Mouse (Mus musculus): ENCODE data around the gene Opn4. TPM values are rescaled to one million over a fixed set of nuclear protein-coding genes. Genes with fewer than 3 reads are reported as not detected.

The Opn4 gene
- polyA plus RNA-seq (2016; fragmentation: Nextera tagmentation; extraction: Ambion mirVana): 0.21 TPM in 1 of 2 replicates, not detected in the other

- DNase-seq (ENCODE audit: low spot score): no peak
- no peaks in the 10 kb centered on the region for H3K36me3 ChIP-seq
- 0 out of 2 replicates have a peak, but pooled peaks cover 10% of the 10 kb centered on the region for H3K4me1 ChIP-seq (replicated peaks)
- 79% methylated on average over 8 of the region's 8 CpGs for WGBS
- no peak within 1 kb of the TSS for H3K27ac ChIP-seq
- H3K9me3 ChIP-seq: no peaks in the 10 kb centered on the region
- H3K4me3 ChIP-seq: no peak within 1 kb of the TSS
- H3K27me3 ChIP-seq (ENCODE audit: insufficient read depth, poor library complexity, severe bottlenecking): no peaks in the 10 kb centered on the region
Measured at GRCm38 (mm10) chr14:34599941-34600340, at the start of gene Opn4. TSS of gene Opn4 (minus strand) at chr14:34600142.

- Histone ChIP-seq H3K27me3 (ENCODE audit: insufficient read depth, poor library complexity, severe bottlenecking) (no peaks in the 10 kb centered on the region), H3K4me3 (no peak overlapping the region), H3K4me1 (replicated peaks) (no peaks in the 10 kb centered on the region), H3K36me3 (no peaks in the 10 kb centered on the region), H3K27ac (no peak overlapping the region), H3K9me3 (no peaks in the 10 kb centered on the region)
- WGBS: 92% methylated on average over 8 of the region's 8 CpGs
- DNase-seq (ENCODE audit: low spot score): no peak
Measured at GRCm38 (mm10) chr14:34647870-34648475, 48.0 kb upstream of the Opn4 start.

- no peaks in the 10 kb centered on the region for H3K9me3 ChIP-seq
- no peak overlapping the region for H3K27ac ChIP-seq
- no peaks in the 10 kb centered on the region for H3K4me1 ChIP-seq (replicated peaks)
- DNase-seq (ENCODE audit: low spot score): no peak
- 82% methylated on average over 7 of the region's 7 CpGs for WGBS
- no peaks in the 10 kb centered on the region for H3K36me3 ChIP-seq
- H3K4me3 ChIP-seq: no peak overlapping the region
- H3K27me3 ChIP-seq (ENCODE audit: insufficient read depth, poor library complexity, severe bottlenecking): no peaks in the 10 kb centered on the region
Measured at GRCm38 (mm10) chr14:34644140-34644539, 44.2 kb upstream of the Opn4 start.

- Histone ChIP-seq H3K9me3 (no peaks in the 10 kb centered on the region), H3K4me3 (no peak overlapping the region), H3K36me3 (no peaks in the 10 kb centered on the region), H3K4me1 (replicated peaks) (no peaks in the 10 kb centered on the region), H3K27ac (no peak overlapping the region), H3K27me3 (ENCODE audit: insufficient read depth, poor library complexity, severe bottlenecking) (no peaks in the 10 kb centered on the region)
- DNase-seq (ENCODE audit: low spot score): no peak
- 87% methylated on average over 6 of the region's 6 CpGs for WGBS
Measured at GRCm38 (mm10) chr14:34635721-34636120, 35.8 kb upstream of the Opn4 start.

GRCm38 (mm10) chr14:34635192-34635591 lies 35.2 kb upstream of the Opn4 start:
- Histone ChIP-seq H3K4me1 (replicated peaks) (no peaks in the 10 kb centered on the region), H3K27me3 (ENCODE audit: insufficient read depth, poor library complexity, severe bottlenecking) (no peaks in the 10 kb centered on the region), H3K9me3 (no peaks in the 10 kb centered on the region), H3K27ac (no peak overlapping the region), H3K36me3 (no peaks in the 10 kb centered on the region), H3K4me3 (no peak overlapping the region)
- 41% methylated on average over 7 of the region's 7 CpGs for WGBS
- DNase-seq (ENCODE audit: low spot score): no peak

GRCm38 (mm10) chr14:34632722-34633448 lies 32.9 kb upstream of the Opn4 start:
- Histone ChIP-seq H3K4me3 (no peak overlapping the region), H3K27me3 (ENCODE audit: insufficient read depth, poor library complexity, severe bottlenecking) (no peaks in the 10 kb centered on the region), H3K9me3 (no peaks in the 10 kb centered on the region), H3K27ac (no peak overlapping the region), H3K4me1 (replicated peaks) (no peaks in the 10 kb centered on the region), H3K36me3 (no peaks in the 10 kb centered on the region)
- WGBS: 77% methylated on average over 10 of the region's 10 CpGs
- DNase-seq (ENCODE audit: low spot score): no peak

GRCm38 (mm10) chr14:34626824-34627223 lies 26.9 kb upstream of the Opn4 start:
- H3K27ac ChIP-seq: no peak overlapping the region
- no peak for DNase-seq (ENCODE audit: low spot score)
- H3K27me3 ChIP-seq (ENCODE audit: insufficient read depth, poor library complexity, severe bottlenecking): no peaks in the 10 kb centered on the region
- H3K4me1 ChIP-seq (replicated peaks): no peaks in the 10 kb centered on the region
- H3K4me3 ChIP-seq: no peak overlapping the region
- H3K9me3 ChIP-seq: no peaks in the 10 kb centered on the region
- no peaks in the 10 kb centered on the region for H3K36me3 ChIP-seq
- WGBS: 89% methylated on average over 7 of the region's 7 CpGs

- no peak overlapping the region for H3K27ac ChIP-seq
- no peak for DNase-seq (ENCODE audit: low spot score)
- H3K9me3 ChIP-seq: no peaks in the 10 kb centered on the region
- H3K4me3 ChIP-seq: no peak overlapping the region
- peaks cover 2% of the 10 kb centered on the region; the same call in 1 of the 2 replicates for H3K4me1 ChIP-seq (replicated peaks)
- H3K36me3 ChIP-seq: no peaks in the 10 kb centered on the region
- H3K27me3 ChIP-seq (ENCODE audit: insufficient read depth, poor library complexity, severe bottlenecking): peaks cover 2% of the 10 kb centered on the region; the same call in 1 of the 2 replicates
- 87% methylated on average over 16 of the region's 16 CpGs for WGBS
Measured at GRCm38 (mm10) chr14:34623531-34624210, 23.7 kb upstream of the Opn4 start.

- no peak for DNase-seq (ENCODE audit: low spot score)
- Histone ChIP-seq H3K27me3 (ENCODE audit: insufficient read depth, poor library complexity, severe bottlenecking) (peaks cover 6% of the 10 kb centered on the region; the same call in 1 of the 2 replicates), H3K36me3 (no peaks in the 10 kb centered on the region), H3K4me3 (no peak overlapping the region), H3K27ac (no peak overlapping the region), H3K9me3 (no peaks in the 10 kb centered on the region), H3K4me1 (replicated peaks) (peaks cover 2% of the 10 kb centered on the region; the same call in 1 of the 2 replicates)
- 84% methylated on average over 5 of the region's 5 CpGs for WGBS
Measured at GRCm38 (mm10) chr14:34623074-34623473, 23.1 kb upstream of the Opn4 start.

GRCm38 (mm10) chr14:34620611-34621376 lies 20.9 kb upstream of the Opn4 start:
- Histone ChIP-seq H3K36me3 (no peaks in the 10 kb centered on the region), H3K4me1 (replicated peaks) (peaks cover 2% of the 10 kb centered on the region; the same call in 1 of the 2 replicates), H3K27me3 (ENCODE audit: insufficient read depth, poor library complexity, severe bottlenecking) (peaks cover 21% of the 10 kb centered on the region), H3K4me3 (no peak overlapping the region), H3K27ac (no peak overlapping the region), H3K9me3 (no peaks in the 10 kb centered on the region)
- 34% methylated on average over 10 of the region's 10 CpGs for WGBS
- DNase-seq (ENCODE audit: low spot score): peak; percentile 16

GRCm38 (mm10) chr14:34618808-34619207 lies 18.9 kb upstream of the Opn4 start:
- 42% methylated on average over 9 of the region's 9 CpGs for WGBS
- no peaks in the 10 kb centered on the region for H3K9me3 ChIP-seq
- no peak overlapping the region for H3K4me3 ChIP-seq
- H3K4me1 ChIP-seq (replicated peaks): peaks cover 12% of the 10 kb centered on the region
- no peak for DNase-seq (ENCODE audit: low spot score)
- H3K36me3 ChIP-seq: no peaks in the 10 kb centered on the region
- H3K27me3 ChIP-seq (ENCODE audit: insufficient read depth, poor library complexity, severe bottlenecking): peaks cover 41% of the 10 kb centered on the region
- H3K27ac ChIP-seq: no peak overlapping the region

GRCm38 (mm10) chr14:34616821-34617220 lies 16.9 kb upstream of the Opn4 start:
- H3K9me3 ChIP-seq: no peaks in the 10 kb centered on the region
- H3K27ac ChIP-seq: no peak overlapping the region
- no peaks in the 10 kb centered on the region for H3K36me3 ChIP-seq
- H3K4me1 ChIP-seq (replicated peaks): peaks cover 12% of the 10 kb centered on the region
- WGBS: 2% methylated on average over 8 of the region's 8 CpGs
- peaks cover 52% of the 10 kb centered on the region for H3K27me3 ChIP-seq (ENCODE audit: insufficient read depth, poor library complexity, severe bottlenecking)
- DNase-seq (ENCODE audit: low spot score): peak; percentile 85
- no peak overlapping the region for H3K4me3 ChIP-seq

Measured in hindbrain, embryonic 10.5 days (tissue).